Mouse (Mus musculus): ENCODE results near the gene Vmn1r14. TPM values are rescaled to one million over a fixed set of nuclear protein-coding genes. Genes with fewer than 3 reads are reported as not detected.

Vmn1r14 gene
- polyA plus RNA-seq (2012; ENCODE audit: low replicate concordance), result not detected in 2 replicates

DNA sequence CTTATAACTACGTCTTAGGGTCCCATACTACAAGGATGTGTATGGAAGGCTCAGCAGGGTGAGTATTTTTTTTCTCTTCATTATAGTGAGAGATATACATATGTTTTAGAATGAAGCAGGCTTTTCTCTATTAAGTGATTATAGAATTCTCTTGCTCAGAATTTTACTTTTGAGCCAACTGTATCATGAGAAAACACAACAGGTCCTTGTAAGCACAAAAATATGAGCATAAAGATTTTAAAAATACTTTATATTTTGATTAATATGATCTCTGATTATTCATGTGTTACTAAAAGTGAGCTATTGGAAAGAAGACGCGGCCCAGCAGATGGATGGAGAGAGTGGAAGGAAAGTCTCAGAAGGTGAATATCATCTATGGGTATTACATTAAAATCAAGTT is at the start of gene Vmn1r14:
Gene Vmn1r14 (plus strand): TSS at position 301 of the 400 bp plus-strand sequence.

DNA sequence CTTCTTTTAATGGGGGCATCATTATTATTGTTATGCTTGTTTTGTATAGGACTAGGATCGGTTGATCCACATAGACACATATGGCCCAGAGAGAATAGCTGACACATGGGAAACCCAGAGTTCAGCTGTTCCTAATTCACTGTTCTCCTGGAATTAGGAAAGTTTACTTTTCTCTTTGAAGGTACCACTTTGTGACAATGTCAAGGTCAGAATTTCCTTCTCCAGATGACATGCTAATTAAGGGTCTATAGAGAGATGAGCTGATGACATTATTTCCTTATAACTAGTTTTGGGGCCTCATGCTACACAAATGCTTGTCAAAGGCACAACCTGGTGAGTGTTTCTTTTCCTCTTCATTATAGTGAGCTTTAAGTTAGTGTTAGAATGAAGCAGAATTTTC is 28.5 kb upstream of the Vmn1r14 start, which contains the start of gene Vmn1r13:
Gene Vmn1r13 (plus strand): TSS at position 301 of the 400 bp plus-strand sequence.

DNA sequence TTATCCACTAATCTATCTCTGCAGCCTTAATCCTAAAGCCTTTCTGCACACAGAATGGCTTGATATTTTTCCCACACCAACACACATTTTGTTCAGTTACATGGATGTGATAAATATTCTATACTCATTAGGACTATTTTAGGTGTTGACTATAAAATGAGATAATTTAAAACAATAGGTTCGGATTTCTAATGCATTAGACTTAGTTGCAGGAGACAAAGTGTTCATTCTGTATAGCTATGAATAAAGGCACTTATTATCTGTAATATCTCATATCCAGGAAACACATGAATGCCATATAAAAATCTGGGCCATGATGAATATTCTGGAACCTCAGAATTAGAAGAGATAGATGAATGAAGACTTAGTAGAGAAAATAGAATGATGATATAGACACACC is 26.2 kb downstream of the Vmn1r14 start, which contains the start of gene Vmn1r15:
Gene Vmn1r15 (plus strand): TSS at position 301 of the 400 bp plus-strand sequence.

Other genes with a start within 250 kb of the Vmn1r14 start
- not detected in 2 replicates for gene Vmn1r6, start 234.4 kb upstream of the Vmn1r14 start, polyA plus RNA-seq (2012; ENCODE audit: low replicate concordance)
- gene Vmn1r7, start 206.4 kb upstream of the Vmn1r14 start, polyA plus RNA-seq (2012; ENCODE audit: low replicate concordance), result not detected in 2 replicates
- not detected in 2 replicates for gene Vmn1r8, start 199.4 kb upstream of the Vmn1r14 start, polyA plus RNA-seq (2012; ENCODE audit: low replicate concordance)
- gene Vmn1r9, start 164.9 kb upstream of the Vmn1r14 start, polyA plus RNA-seq (2012; ENCODE audit: low replicate concordance), result not detected in 2 replicates
- not detected in 2 replicates for gene Vmn1r10, start 122.2 kb upstream of the Vmn1r14 start, polyA plus RNA-seq (2012; ENCODE audit: low replicate concordance)
- not detected in 2 replicates for gene Vmn1r11, start 98.2 kb upstream of the Vmn1r14 start, polyA plus RNA-seq (2012; ENCODE audit: low replicate concordance)
- not detected in 2 replicates for gene Vmn1r12, start 74.8 kb upstream of the Vmn1r14 start, polyA plus RNA-seq (2012; ENCODE audit: low replicate concordance)
- not detected in 2 replicates for gene Vmn1r13, start 28.4 kb upstream of the Vmn1r14 start, polyA plus RNA-seq (2012; ENCODE audit: low replicate concordance)
- not detected in 2 replicates for gene Vmn1r15, start 26.3 kb downstream of the Vmn1r14 start, polyA plus RNA-seq (2012; ENCODE audit: low replicate concordance)
- not detected in 2 replicates for gene Vmn1r16, start 97.8 kb downstream of the Vmn1r14 start, polyA plus RNA-seq (2012; ENCODE audit: low replicate concordance)
- gene Vmn1r17, start 132.0 kb downstream of the Vmn1r14 start, polyA plus RNA-seq (2012; ENCODE audit: low replicate concordance), result not detected in 2 replicates
- not detected in 2 replicates for gene Vmn1r18, start 164.1 kb downstream of the Vmn1r14 start, polyA plus RNA-seq (2012; ENCODE audit: low replicate concordance)
- gene Vmn1r19, start 172.1 kb downstream of the Vmn1r14 start, polyA plus RNA-seq (2012; ENCODE audit: low replicate concordance), result not detected in 2 replicates
- gene Vmn1r20, start 197.2 kb downstream of the Vmn1r14 start, polyA plus RNA-seq (2012; ENCODE audit: low replicate concordance), result not detected in 2 replicates